Mouse (Mus musculus): ENCODE results near the gene Ccsap.

GRCm38 (mm10) chr8:123807852-123808573 is 52.0 kb downstream of the Ccsap start:
- TF ChIP-seq CTCF (IDR thresholded peaks at IDR 0.05; ENCODE audit: borderline replicate concordance, insufficient read depth, low read length) (no peak), POLR2A (IDR thresholded peaks at IDR 0.05; ENCODE audit: low read depth, low read length) (no peak)

Data from embryonic fibroblast, embryonic 13.5 days (primary cell).